Mouse (Mus musculus) limb, embryonic 12.5 days (tissue): Measurements from ENCODE around the gene Pdia5. TPM values are rescaled to one million over a fixed set of nuclear protein-coding genes. Genes with fewer than 3 reads are reported as not detected.
A peak's percentile ranks its signal among the peaks of the same experiment; 100 is the strongest.

Experiments used
- ATAC-seq: fragments of 200-750 bp; cut with Nextera tagmentation; 2 replicates; pipeline ENCODE4 v1.8.0; 2017; ENCODE audit warnings: low read depth, moderate TSS enrichment; ENCODE audit not compliant: insufficient number of reproducible peaks, insufficient read depth, low FRiP score, low TSS enrichment
- H3K27ac ChIP-seq: fragments of 300-500 bp; sonication (generic); 2 replicates; pipeline ENCODE4 v1.5.1; 2016; ENCODE audit warnings: mild to moderate bottlenecking, moderate library complexity
- H3K27me3 ChIP-seq: fragments of 300-500 bp; sonication (generic); 2 replicates; pipeline ENCODE4 v1.6.1; 2016; ENCODE audit warnings: mild to moderate bottlenecking, moderate library complexity
- H3K36me3 ChIP-seq: fragments of 300-500 bp; sonication (generic); 2 replicates; pipeline ENCODE4 v1.6.1; 2016; ENCODE audit warnings: mild to moderate bottlenecking, moderate library complexity
- H3K4me1 ChIP-seq: fragments of 300-500 bp; sonication (generic); replicated peaks from 2 replicates; pipeline ENCODE4 v1.6.1; 2016
- H3K4me2 ChIP-seq: fragments of 300-500 bp; sonication (generic); 2 replicates; pipeline ENCODE4 v1.6.1; 2016; ENCODE audit warnings: mild to moderate bottlenecking, moderate library complexity
- H3K4me3 ChIP-seq: fragments of 300-500 bp; sonication (generic); replicated peaks from 2 replicates; pipeline ENCODE4 v1.5.1; 2016; ENCODE audit warnings: mild to moderate bottlenecking
- H3K9ac ChIP-seq: fragments of 300-500 bp; sonication (generic); replicated peaks from 2 replicates; pipeline ENCODE4 v1.6.1; 2016; ENCODE audit warnings: mild to moderate bottlenecking, moderate library complexity
- H3K9me3 ChIP-seq: fragments of 300-500 bp; sonication (generic); 2 replicates; pipeline ENCODE4 v1.6.1; 2016; ENCODE audit warnings: mild to moderate bottlenecking, moderate library complexity
- WGBS: fragments of 180-500 bp; shearing (Covaris S2); methylation state at CpG from one replicate; pipeline ENCODE4 v1.1.7; 2016; 5-methylcytosine and 5-hydroxymethylcytosine counted together
- polyA plus RNA-seq: library from polyadenylated mRNA; unstranded; fragments of >200 nt; fragmentation: Nextera tagmentation; extraction: Ambion mirVana; gene quantifications from 2 replicates; pipeline ENCODE4 v1.2.1, GENCODE M21; 2016

Pdia5 gene
- polyA plus RNA-seq, 1 experiment from 2014 or later, result 24.1 TPM

- Histone ChIP-seq H3K27me3 (no peaks in the 10 kb centered on the region), H3K4me2 (no peak overlapping the region), H3K4me1 (no peaks in the 10 kb centered on the region), H3K36me3 (peaks cover 53% of the 10 kb centered on the region), H3K9me3 (no peaks in the 10 kb centered on the region), H3K27ac (no peak overlapping the region), H3K9ac (no peak overlapping the region), H3K4me3 (no peak overlapping the region)
- 89% methylated on average over 9 of the region's 9 CpGs for WGBS
- no peak for ATAC-seq
These were observed 87.3 kb downstream of the Pdia5 start for GRCm38 (mm10) chr16:35403356-35403755.

- H3K9me3 ChIP-seq, result no peaks in the 10 kb centered on the region
- H3K27me3 ChIP-seq, result no peaks in the 10 kb centered on the region
- H3K27ac ChIP-seq, result no peak overlapping the region
- 81% methylated on average over 8 of the region's 8 CpGs for WGBS
- peaks cover 17% of the 10 kb centered on the region for H3K36me3 ChIP-seq
- H3K9ac ChIP-seq, result no peak overlapping the region
- no peaks in the 10 kb centered on the region for H3K4me1 ChIP-seq
- ATAC-seq, result no peak
- H3K4me3 ChIP-seq, result no peak overlapping the region
- H3K4me2 ChIP-seq, result no peak overlapping the region
These were observed 97.9 kb downstream of the Pdia5 start for GRCm38 (mm10) chr16:35392813-35393212.

- ATAC-seq, result no peak
- no peak overlapping the region for H3K4me3 ChIP-seq
- H3K9me3 ChIP-seq, result no peaks in the 10 kb centered on the region
- no peak overlapping the region for H3K9ac ChIP-seq
- no peaks in the 10 kb centered on the region for H3K36me3 ChIP-seq
- no peaks in the 10 kb centered on the region for H3K4me1 ChIP-seq
- WGBS, result 90% methylated on average over 3 of the region's 3 CpGs
- H3K4me2 ChIP-seq, result no peak overlapping the region
- H3K27me3 ChIP-seq, result no peaks in the 10 kb centered on the region
- H3K27ac ChIP-seq, result no peak overlapping the region
These were observed 105.0 kb downstream of the Pdia5 start for GRCm38 (mm10) chr16:35385654-35386053.

GRCm38 (mm10) chr16:35380048-35380447 lies 110.6 kb downstream of the Pdia5 start:
- Histone ChIP-seq H3K4me1 (no peaks in the 10 kb centered on the region), H3K36me3 (no peaks in the 10 kb centered on the region), H3K27ac (no peak overlapping the region), H3K4me3 (no peak overlapping the region), H3K9me3 (no peaks in the 10 kb centered on the region), H3K9ac (no peak overlapping the region), H3K27me3 (no peaks in the 10 kb centered on the region), H3K4me2 (no peak overlapping the region)
- no peak for ATAC-seq
- WGBS, result 71% methylated on average over 9 of the region's 9 CpGs

- Histone ChIP-seq H3K9ac (no peak overlapping the region), H3K9me3 (no peaks in the 10 kb centered on the region), H3K27ac (no peak overlapping the region), H3K4me2 (no peak overlapping the region), H3K27me3 (no peaks in the 10 kb centered on the region), H3K4me1 (no peaks in the 10 kb centered on the region), H3K36me3 (no peaks in the 10 kb centered on the region), H3K4me3 (no peak overlapping the region)
- 90% methylated on average over 3 of the region's 3 CpGs for WGBS
- ATAC-seq, result no peak
These were observed 111.3 kb downstream of the Pdia5 start for GRCm38 (mm10) chr16:35379344-35379743.

GRCm38 (mm10) chr16:35364063-35364428 lies 126.6 kb downstream of the Pdia5 start:
- Histone ChIP-seq H3K9ac (no peak overlapping the region), H3K4me1 (peaks cover 6% of the 10 kb centered on the region), H3K27me3 (no peaks in the 10 kb centered on the region), H3K4me3 (peak overlapping the region; percentile 85), H3K4me2 (peak overlapping the region; percentile 79), H3K36me3 (peaks cover 10% of the 10 kb centered on the region; the same call in 1 of the 2 replicates), H3K9me3 (no peaks in the 10 kb centered on the region), H3K27ac (no peak overlapping the region)
- 1% methylated on average over 7 of the region's 7 CpGs for WGBS
- ATAC-seq, result no peak

- peak; percentile 99 for ATAC-seq
- Histone ChIP-seq H3K9me3 (no peaks in the 10 kb centered on the region), H3K9ac (peak within 1 kb of the TSS; percentile 87), H3K36me3 (peaks cover 10% of the 10 kb centered on the region; the same call in 1 of the 2 replicates), H3K4me3 (peak within 1 kb of the TSS; percentile 85), H3K27me3 (no peaks in the 10 kb centered on the region), H3K4me2 (peak within 1 kb of the TSS; percentile 79), H3K4me1 (peaks cover 6% of the 10 kb centered on the region), H3K27ac (peak within 1 kb of the TSS; percentile 46)
- under 1% methylated on average over 67 of the region's 67 CpGs for WGBS
These were observed 127.3 kb downstream of the Pdia5 start, which contains the start of gene Sec22a for GRCm38 (mm10) chr16:35363150-35364062. Sec22a (minus strand) TSS chr16:35363918.

- Histone ChIP-seq H3K4me2 (no peak overlapping the region), H3K27ac (no peak overlapping the region), H3K4me3 (no peak overlapping the region), H3K27me3 (no peaks in the 10 kb centered on the region), H3K4me1 (peaks cover 6% of the 10 kb centered on the region), H3K9ac (no peak overlapping the region), H3K9me3 (no peaks in the 10 kb centered on the region), H3K36me3 (peaks cover 10% of the 10 kb centered on the region; the same call in 1 of the 2 replicates)
- WGBS, result 92% methylated on average over 2 of the region's 2 CpGs
- ATAC-seq, result no peak
These were observed 128.5 kb downstream of the Pdia5 start for GRCm38 (mm10) chr16:35362221-35362620.

GRCm38 (mm10) chr16:35360593-35360992 lies 130.1 kb downstream of the Pdia5 start:
- 28% methylated on average over 6 of the region's 6 CpGs for WGBS
- Histone ChIP-seq H3K9me3 (no peaks in the 10 kb centered on the region), H3K4me3 (no peak overlapping the region), H3K36me3 (peaks cover 10% of the 10 kb centered on the region; the same call in 1 of the 2 replicates), H3K27me3 (no peaks in the 10 kb centered on the region), H3K4me2 (no peak overlapping the region), H3K4me1 (peaks cover 6% of the 10 kb centered on the region), H3K9ac (no peak overlapping the region), H3K27ac (no peak overlapping the region)
- no peak for ATAC-seq

GRCm38 (mm10) chr16:35357449-35357848 lies 133.2 kb downstream of the Pdia5 start:
- Histone ChIP-seq H3K27ac (no peak overlapping the region), H3K36me3 (peaks cover 14% of the 10 kb centered on the region; the same call in 1 of the 2 replicates), H3K9ac (no peak overlapping the region), H3K27me3 (no peaks in the 10 kb centered on the region), H3K4me2 (no peak overlapping the region), H3K4me3 (no peak overlapping the region), H3K4me1 (no peaks in the 10 kb centered on the region), H3K9me3 (no peaks in the 10 kb centered on the region)
- 68% methylated on average over 1 of the region's 1 CpGs for WGBS
- ATAC-seq, result no peak
